Mouse (Mus musculus): ENCODE measurements around the gene Taf1b.

GRCm38 (mm10) chr12:24567606-24568005 is 69.4 kb downstream of the Taf1b start:
- no peak for TF ChIP-seq CTCF (IDR thresholded peaks at IDR 0.05; ENCODE audit: low read depth)
- TF ChIP-seq EP300 (optimal IDR thresholded peaks at IDR 0.05): no peak
